Mouse (Mus musculus) E14TG2a.4 (cell line): ENCODE measurements around the gene Slc38a10.

Experiments
- CTCF ChIP-seq: conservative IDR thresholded peaks from 2 replicates; pipeline ENCODE4 v1.5.1; 2014; ENCODE audit warnings: low read length
- NANOG ChIP-seq: IDR thresholded peaks from 2 replicates; pipeline ENCODE4 v1.6.1; 2014; ENCODE audit warnings: borderline replicate concordance, low read length, mixed read lengths
- POU5F1 ChIP-seq: IDR thresholded peaks from 2 replicates; pipeline ENCODE4 v1.6.1; 2014; ENCODE audit warnings: low read length, borderline replicate concordance

- TF ChIP-seq CTCF (no peak), NANOG (no peak), POU5F1 (no peak)
Observed at GRCm38 (mm10) chr11:120126845-120127244, 24.3 kb downstream of the Slc38a10 start.
